Mouse (Mus musculus) heart, postnatal 0 days (tissue): ENCODE results near the gene Trak1. TPM values are rescaled to one million over a fixed set of nuclear protein-coding genes. Genes with fewer than 3 reads are reported as not detected.

ENCODE experiments used
- ATAC-seq: fragments of 200-750 bp; cut with Nextera tagmentation; 2 replicates; pipeline ENCODE4 v1.8.0; 2017; ENCODE audit warnings: low read depth, moderate number of reproducible peaks, moderate library complexity; ENCODE audit not compliant: insufficient read depth
- DNase-seq: peaks from one replicate; pipeline ENCODE4 v3.0.0-alpha.2; 2016; ENCODE audit warnings: low spot score
- H3K27ac ChIP-seq: fragments of 300-500 bp; sonication (generic); 2 replicates; pipeline ENCODE4 v1.5.1; 2014; ENCODE audit warnings: low read depth, mild to moderate bottlenecking
- H3K27me3 ChIP-seq: fragments of 300-500 bp; sonication (generic); 2 replicates; pipeline ENCODE4 v1.6.1; 2014; ENCODE audit warnings: low read length, mixed read lengths; ENCODE audit not compliant: control insufficient read depth, insufficient read depth
- H3K36me3 ChIP-seq: fragments of 300-500 bp; sonication (generic); replicated peaks from 2 replicates; pipeline ENCODE4 v1.6.1; 2014; ENCODE audit warnings: low read length, mixed read lengths; ENCODE audit not compliant: control insufficient read depth, insufficient read depth
- H3K4me1 ChIP-seq: fragments of 300-500 bp; sonication (generic); 2 replicates; pipeline ENCODE4 v1.6.1; 2014; ENCODE audit warnings: antibody characterized with exemption; ENCODE audit not compliant: control insufficient read depth, insufficient read depth
- H3K4me2 ChIP-seq: fragments of 300-500 bp; sonication (generic); 2 replicates; pipeline ENCODE4 v1.6.1; 2014; ENCODE audit warnings: low read depth, mild to moderate bottlenecking, low read length, moderate library complexity
- H3K4me3 ChIP-seq: fragments of 300-500 bp; sonication (generic); 2 replicates; pipeline ENCODE4 v1.5.1; 2014; ENCODE audit warnings: low read depth, low read length
- H3K9ac ChIP-seq: fragments of 300-500 bp; sonication (generic); replicated peaks from 2 replicates; pipeline ENCODE4 v1.6.1; 2014; ENCODE audit warnings: low read depth, low read length, mixed read lengths
- H3K9me3 ChIP-seq: fragments of 300-500 bp; sonication (generic); replicated peaks from 2 replicates; pipeline ENCODE4 v1.6.1; 2016; ENCODE audit warnings: low read length; ENCODE audit not compliant: control insufficient read depth
- CTCF ChIP-seq: IDR thresholded peaks from 2 replicates; pipeline ENCODE4 v1.5.1; 2016; ENCODE audit warnings: antibody characterized with exemption, control low read depth, low read depth
- EP300 ChIP-seq: IDR thresholded peaks from 2 replicates; pipeline ENCODE4 v1.6.1; 2016; ENCODE audit warnings: antibody characterized with exemption, low read depth
- WGBS: fragments of 180-500 bp; shearing (Covaris S2); extraction: QIAGEN DNeasy Blood & Tissue Kit; methylation state at CpG from one replicate; pipeline ENCODE4 v1.1.7; 2014; 5-methylcytosine and 5-hydroxymethylcytosine counted together
- polyA plus RNA-seq: library from polyadenylated mRNA; unstranded; fragments of >200 nt; fragmentation: Nextera tagmentation; extraction: Ambion mirVana; gene quantifications from 2 replicates; pipeline ENCODE4 v1.2.1, GENCODE M21; 2015
- total RNA-seq: library from RNA; depleted of rRNA; stranded (reverse); fragments of >200 nt; gene quantifications from 2 replicates; pipeline ENCODE4 v1.2.3, GENCODE M21; 2014; ENCODE audit warnings: low replicate concordance

Trak1 gene
- total and polyA plus RNA-seq, 2 experiments from 2014 or later: 59.3 to 113 TPM

DNA sequence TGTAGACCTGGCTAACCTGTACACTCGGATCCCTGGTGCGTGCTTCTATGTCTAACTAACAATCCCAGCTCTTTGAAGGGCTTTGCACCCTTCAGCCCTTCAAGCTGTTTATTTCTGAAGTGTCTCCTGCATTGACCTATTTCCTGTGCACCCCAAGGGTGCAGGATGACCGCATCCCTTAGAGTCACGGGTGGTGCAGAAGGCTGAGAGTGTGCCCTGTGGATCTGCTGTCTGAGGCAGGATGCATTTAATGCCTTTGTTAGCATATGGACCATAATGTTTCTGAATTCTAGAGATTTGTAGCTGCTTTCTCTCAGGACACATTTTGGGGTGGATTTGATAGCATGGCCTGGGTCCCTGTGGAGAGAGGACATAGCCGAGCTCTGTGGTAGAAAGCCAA lies 129.6 kb downstream of the Trak1 start:
- Histone ChIP-seq H3K4me3 (no peak overlapping the region), H3K9ac (no peak overlapping the region), H3K4me2 (no peak overlapping the region), H3K9me3 (no peaks in the 10 kb centered on the region), H3K4me1 (peaks cover 38% of the 10 kb centered on the region), H3K27ac (peak overlapping the region; percentile 30; the same call in 1 of the 2 replicates), H3K36me3 (peaks cover 4% of the 10 kb centered on the region), H3K27me3 (no peaks in the 10 kb centered on the region)
- ATAC-seq: no peak
- 81% methylated on average over 5 of the region's 5 CpGs for WGBS
- TF ChIP-seq EP300 (no peak), CTCF (no peak)
- DNase-seq: no peak

DNA sequence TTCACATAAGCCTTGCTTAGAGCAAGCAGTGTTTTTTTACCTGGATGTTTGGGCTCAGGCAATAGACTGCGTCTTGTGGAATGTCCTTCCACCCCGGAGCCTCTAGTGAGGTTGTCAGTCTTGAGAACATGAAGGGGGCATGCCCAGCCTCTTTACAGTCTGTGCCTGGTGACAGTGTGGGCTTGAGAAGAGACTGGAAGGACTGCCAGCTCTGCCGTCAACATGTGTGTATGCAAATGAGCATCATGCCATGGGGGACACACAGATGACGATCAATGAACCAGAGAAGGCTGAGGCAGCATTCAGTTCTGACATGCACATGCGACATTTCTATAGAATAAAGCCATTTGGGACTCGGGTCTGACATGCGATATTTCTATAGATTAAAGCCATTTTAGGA lies 132.3 kb downstream of the Trak1 start:
- no peak overlapping the region for H3K4me3 ChIP-seq
- no peaks in the 10 kb centered on the region for H3K9me3 ChIP-seq
- 79% methylated on average over 7 of the region's 7 CpGs for WGBS
- H3K4me2 ChIP-seq: no peak overlapping the region
- no peak for ATAC-seq
- H3K27me3 ChIP-seq: no peaks in the 10 kb centered on the region
- DNase-seq: no peak
- H3K27ac ChIP-seq: no peak overlapping the region
- peaks cover 43% of the 10 kb centered on the region for H3K4me1 ChIP-seq
- no peak overlapping the region for H3K9ac ChIP-seq
- TF ChIP-seq CTCF: no peak
- no peak for TF ChIP-seq EP300
- H3K36me3 ChIP-seq: peaks cover 11% of the 10 kb centered on the region

DNA sequence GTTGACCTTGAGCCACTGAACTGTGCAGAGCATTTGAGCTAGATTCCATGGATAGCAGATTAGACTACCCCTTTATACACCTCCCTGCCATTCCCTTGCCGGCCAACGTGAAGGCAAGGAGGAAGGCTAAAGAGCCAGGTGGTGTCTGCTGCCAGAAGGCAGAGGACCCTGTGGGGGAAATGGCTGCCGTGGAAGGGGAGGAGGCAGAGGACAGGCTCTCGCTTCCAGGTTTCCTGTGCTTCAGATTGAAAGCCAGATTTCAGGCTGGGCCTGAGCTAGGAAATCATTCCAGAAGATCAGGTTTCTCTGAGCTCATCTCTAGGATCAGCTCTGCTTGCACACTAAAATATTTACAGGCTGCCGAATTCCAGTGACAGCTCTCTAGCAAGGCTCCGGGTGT lies 133.1 kb downstream of the Trak1 start:
- Histone ChIP-seq H3K27ac (no peak overlapping the region), H3K4me1 (peaks cover 44% of the 10 kb centered on the region), H3K4me3 (no peak overlapping the region), H3K27me3 (no peaks in the 10 kb centered on the region), H3K4me2 (no peak overlapping the region), H3K9ac (no peak overlapping the region), H3K9me3 (no peaks in the 10 kb centered on the region), H3K36me3 (peaks cover 11% of the 10 kb centered on the region)
- TF ChIP-seq EP300: no peak
- no peak for TF ChIP-seq CTCF
- ATAC-seq: no peak
- WGBS: 29% methylated on average over 6 of the region's 6 CpGs
- DNase-seq: no peak

DNA sequence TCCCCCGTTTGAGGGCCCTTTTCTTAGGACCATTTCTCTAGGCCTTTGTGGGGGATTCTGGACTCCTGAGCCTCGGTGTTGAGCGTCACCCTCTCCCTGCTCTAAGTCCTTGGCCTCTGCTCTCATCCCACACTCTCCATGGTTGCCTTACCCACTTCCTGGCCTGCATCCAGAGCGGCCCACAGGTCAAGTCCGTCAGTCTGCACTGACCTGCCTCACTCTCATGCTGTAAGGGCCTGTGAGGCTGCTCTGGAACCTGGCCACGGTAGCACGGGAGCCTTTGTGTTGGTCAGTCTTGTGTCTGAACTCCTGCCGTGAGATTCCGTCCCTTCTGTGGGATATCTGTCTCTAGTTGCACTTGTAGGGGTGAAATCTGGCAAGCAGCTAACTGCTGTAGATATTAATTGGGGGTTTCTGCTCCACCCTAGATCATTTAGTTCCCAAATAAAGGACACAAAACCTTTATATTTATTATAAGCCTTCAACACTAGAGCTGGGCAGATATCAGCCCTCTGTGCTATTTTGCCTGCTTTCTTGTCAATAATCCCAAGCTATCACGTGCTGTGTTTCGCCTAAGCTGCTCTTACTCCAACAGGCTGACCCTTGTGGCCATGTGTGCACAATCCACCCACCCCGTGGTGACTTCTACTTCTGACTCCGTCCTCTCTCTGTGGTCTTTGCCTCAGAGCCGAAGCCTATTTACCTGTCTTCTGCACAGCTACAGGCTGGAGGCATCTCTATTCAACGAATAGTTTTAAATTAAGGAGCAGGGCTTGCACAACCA lies 136.6 kb downstream of the Trak1 start:
- Histone ChIP-seq H3K27ac (peak overlapping the region; percentile 58; the same call in 1 of the 2 replicates), H3K4me2 (no peak overlapping the region), H3K27me3 (no peaks in the 10 kb centered on the region), H3K9ac (no peak overlapping the region), H3K4me1 (peaks cover 38% of the 10 kb centered on the region), H3K36me3 (peaks cover 11% of the 10 kb centered on the region), H3K4me3 (no peak overlapping the region), H3K9me3 (no peaks in the 10 kb centered on the region)
- no peak for ATAC-seq
- TF ChIP-seq EP300 (no peak), CTCF (no peak)
- WGBS: 64% methylated on average over 15 of the region's 15 CpGs
- no peak for DNase-seq

DNA sequence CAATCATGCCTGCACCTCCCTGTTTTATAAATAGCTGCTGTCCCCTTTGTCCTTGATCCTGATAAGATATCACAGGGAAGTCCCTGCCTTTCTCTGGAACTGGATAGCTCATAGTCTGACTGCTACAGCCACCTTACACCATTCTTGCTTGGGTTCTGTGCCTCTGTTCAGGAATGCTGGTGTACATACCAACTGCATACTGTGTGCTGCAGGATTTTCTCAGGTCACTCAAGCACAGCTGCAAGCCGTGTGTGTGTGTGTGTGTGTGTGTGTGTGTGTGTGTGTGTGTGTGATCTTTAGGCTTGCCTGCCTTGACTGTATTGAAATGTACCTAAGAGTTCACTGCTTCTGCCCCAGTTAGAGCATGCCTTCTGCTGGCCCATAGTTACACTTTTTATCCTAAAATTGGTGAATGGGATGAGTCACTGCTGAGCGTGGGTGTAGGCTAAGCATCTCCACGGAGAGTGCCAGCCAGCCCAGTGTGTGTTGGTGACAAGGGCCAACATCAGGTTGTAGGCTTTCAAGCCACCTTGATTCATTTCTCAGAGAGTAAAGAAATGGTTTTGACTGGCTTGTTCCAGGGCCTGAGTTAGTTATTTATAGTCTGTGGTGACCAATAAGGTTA lies 138.1 kb downstream of the Trak1 start:
- Histone ChIP-seq H3K4me2 (no peak overlapping the region), H3K27ac (peak overlapping the region; percentile 58), H3K9ac (no peak overlapping the region)

More for the DNA sequence above, 138.1 kb downstream of the Trak1 start:
- TF ChIP-seq CTCF: no peak
- no peak for TF ChIP-seq EP300
- whole genome bisulfite sequencing: 23% methylated on average over 3 of the region's 3 CpGs
- peak; percentile 58 for ATAC-seq
- H3K9me3 ChIP-seq: no peaks in the 10 kb centered on the region
- no peak overlapping the region for H3K4me3 ChIP-seq
- no peaks in the 10 kb centered on the region for H3K27me3 ChIP-seq
- H3K36me3 ChIP-seq: peaks cover 14% of the 10 kb centered on the region
- peaks cover 34% of the 10 kb centered on the region for H3K4me1 ChIP-seq
- DNase-seq: peak; percentile 29
